Mouse (Mus musculus): ENCODE results near the gene Nxn.
"Not testable (repeated sequence)": the region's sequence is repeated elsewhere in the genome, so short reads cannot be mapped to it uniquely, and the experiment has no call there.

The Nxn gene

GRCm38 (mm10) chr11:76256129-76256528, 142.8 kb downstream of the Nxn start:
- DNase-seq = no peak

- DNase-seq = no peak
Measured at GRCm38 (mm10) chr11:76255431-76256001, 143.4 kb downstream of the Nxn start.

- DNase-seq = no peak
Measured at GRCm38 (mm10) chr11:76253918-76254264, 145.0 kb downstream of the Nxn start.

GRCm38 (mm10) chr11:76253145-76253917, 145.6 kb downstream of the Nxn start:
- peak; percentile 78 for DNase-seq

- no peak for DNase-seq
Measured at GRCm38 (mm10) chr11:76252036-76252435, 146.9 kb downstream of the Nxn start.

- no peak for DNase-seq
Measured at GRCm38 (mm10) chr11:76247239-76247638, 151.7 kb downstream of the Nxn start.

- no peak for DNase-seq
Measured at GRCm38 (mm10) chr11:76246439-76246838, 152.5 kb downstream of the Nxn start.

- DNase-seq = no peak
Measured at GRCm38 (mm10) chr11:76243811-76244546, 155.0 kb downstream of the Nxn start.

GRCm38 (mm10) chr11:76242901-76243810, 155.8 kb downstream of the Nxn start, which contains the start of the genes Mrm3 and Glod4:
Gene Mrm3, plus strand, starts transcription at chr11:76243715.
Gene Glod4, minus strand, starts transcription at chr11:76243725.
- DNase-seq = peak; percentile 94

GRCm38 (mm10) chr11:76239750-76240149, 159.2 kb downstream of the Nxn start:
- DNase-seq = no peak

GRCm38 (mm10) chr11:76236136-76236535, 162.8 kb downstream of the Nxn start:
- no peak for DNase-seq

GRCm38 (mm10) chr11:76225051-76225450, 173.9 kb downstream of the Nxn start:
- DNase-seq = no peak

- DNase-seq = no peak
Measured at GRCm38 (mm10) chr11:76224631-76225030, 174.3 kb downstream of the Nxn start.

GRCm38 (mm10) chr11:76217390-76217800, 181.5 kb downstream of the Nxn start, which contains the start of the genes Dbil5 and Gemin4:
Gene Dbil5, plus strand, starts transcription at chr11:76217608.
Gene Gemin4, minus strand, starts transcription at chr11:76217664.
- peak; percentile 98 for DNase-seq

GRCm38 (mm10) chr11:76216681-76217389, 182.1 kb downstream of the Nxn start:
- DNase-seq = no peak

- DNase-seq = no peak
Measured at GRCm38 (mm10) chr11:76216049-76216540, 182.8 kb downstream of the Nxn start.

- DNase-seq = no peak
Measured at GRCm38 (mm10) chr11:76215011-76215410, 183.9 kb downstream of the Nxn start.

- no peak for DNase-seq
Measured at GRCm38 (mm10) chr11:76213841-76214240, 185.1 kb downstream of the Nxn start.

GRCm38 (mm10) chr11:76211595-76211994, 187.3 kb downstream of the Nxn start:
- not testable (repeated sequence) for DNase-seq

GRCm38 (mm10) chr11:76210228-76210985, 188.5 kb downstream of the Nxn start:
- DNase-seq = no peak

All from right cerebral cortex, adult 18-20 months (tissue).